Mouse (Mus musculus): ENCODE measurements at regions not wholly inside any gene's neighbourhood (a gene's known extent, or its start where the extent isn't known, plus 50 kb on each side); places are given as distances from the start of the nearest gene placed in this dataset.

DNA sequence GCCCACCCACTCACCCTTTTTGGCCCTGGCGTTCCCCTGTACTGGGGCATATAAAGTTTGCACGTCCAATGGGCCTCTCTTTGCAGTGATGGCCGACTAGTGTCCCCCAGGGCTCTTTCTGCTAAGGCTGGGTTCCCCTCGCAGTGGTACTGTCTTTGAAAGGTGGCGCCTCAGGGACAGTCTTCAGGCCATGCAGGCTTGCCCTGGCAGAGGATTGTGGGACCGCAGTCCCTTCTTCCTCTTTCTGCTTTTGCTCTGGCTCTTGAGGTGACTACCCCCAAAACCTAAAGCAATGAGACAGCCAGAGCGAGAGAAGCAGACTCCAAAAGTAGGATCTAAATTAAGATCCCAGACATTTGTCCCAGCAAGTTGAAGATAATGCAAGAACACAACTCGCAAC lies 93.5 kb upstream of the Tbl1xr1 start:
- no peak overlapping the region for H3K4me3 ChIP-seq (ENCODE audit: control insufficient read depth in 1 of 2, insufficient read depth in 1 of 2, low read depth in 2 of 2, low read length in 2 of 2)
- H3K9me3 ChIP-seq (replicated peaks; ENCODE audit: insufficient read depth, low read length): no peaks in the 10 kb centered on the region
- peak; percentile 61 for DNase-seq (ENCODE audit: low read depth, low spot score)
- H3K9ac ChIP-seq (ENCODE audit: control insufficient read depth, low read depth, low read length, poor library complexity, severe bottlenecking): peak overlapping the region; percentile 18; the same call in 1 of the 2 replicates
- TF ChIP-seq SIN3A (IDR thresholded peaks at IDR 0.05; ENCODE audit: low read length) (no peak), TBP (IDR thresholded peaks at IDR 0.05; ENCODE audit: low read depth, low read length) (no peak), RAD21 (IDR thresholded peaks at IDR 0.05; ENCODE audit: low read depth, low read length) (no peak), KAT2A (conservative IDR thresholded peaks at IDR 0.05; ENCODE audit: low read depth, low read length) (no peak), MAZ (IDR thresholded peaks at IDR 0.05; ENCODE audit: low read depth, low read length) (no peak), HCFC1 (IDR thresholded peaks at IDR 0.05; ENCODE audit: low read depth, low read length) (no peak), NELFE (IDR thresholded peaks at IDR 0.05; ENCODE audit: low read depth, low read length) (no peak), ZNF384 (IDR thresholded peaks at IDR 0.05; ENCODE audit: low read depth, low read length) (no peak), EP300 (IDR thresholded peaks at IDR 0.05; ENCODE audit: low read depth in 1 of 2, low read length in 2 of 2) (no peak), TCF12 (IDR thresholded peaks at IDR 0.05; ENCODE audit: low read depth, low read length) (no peak), MYC (IDR thresholded peaks at IDR 0.05; ENCODE audit: low read depth, low read length) (no peak), MAFK (IDR thresholded peaks at IDR 0.05; ENCODE audit: borderline replicate concordance, low read depth, low read length) (no peak), JUND (IDR thresholded peaks at IDR 0.05; ENCODE audit: low read depth, low read length) (no peak), ZKSCAN1 (IDR thresholded peaks at IDR 0.05; ENCODE audit: low read depth, low read length) (no peak), CHD2 (IDR thresholded peaks at IDR 0.05; ENCODE audit: low read length) (no peak), CHD1 (IDR thresholded peaks at IDR 0.05; ENCODE audit: low read depth, low read length) (no peak)
- peaks cover 2% of the 10 kb centered on the region for H3K79me2 ChIP-seq (ENCODE audit: control insufficient read depth, insufficient read depth, low read length, poor library complexity)
- H3K27me3 ChIP-seq (ENCODE audit: control insufficient read depth in 1 of 2, insufficient read depth in 2 of 2, low read length in 2 of 2): no peaks in the 10 kb centered on the region
- H3K4me1 ChIP-seq (ENCODE audit: control insufficient read depth in 1 of 2, insufficient read depth in 2 of 2, low read length in 2 of 2): peaks cover 6 to 35% of the 10 kb centered on the region in 2 experiments
- H3K36me3 ChIP-seq (ENCODE audit: control insufficient read depth in 1 of 2, insufficient read depth in 2 of 2, low read length in 2 of 2): peaks cover 0 to 45% of the 10 kb centered on the region in 2 experiments; a peak in 2 of 4 replicates
- H3K27ac ChIP-seq (ENCODE audit: control insufficient read depth, low read depth, low read length): 0 out of 2 replicates have a peak overlapping the region, but pooled peaks have one; percentile 25

DNA sequence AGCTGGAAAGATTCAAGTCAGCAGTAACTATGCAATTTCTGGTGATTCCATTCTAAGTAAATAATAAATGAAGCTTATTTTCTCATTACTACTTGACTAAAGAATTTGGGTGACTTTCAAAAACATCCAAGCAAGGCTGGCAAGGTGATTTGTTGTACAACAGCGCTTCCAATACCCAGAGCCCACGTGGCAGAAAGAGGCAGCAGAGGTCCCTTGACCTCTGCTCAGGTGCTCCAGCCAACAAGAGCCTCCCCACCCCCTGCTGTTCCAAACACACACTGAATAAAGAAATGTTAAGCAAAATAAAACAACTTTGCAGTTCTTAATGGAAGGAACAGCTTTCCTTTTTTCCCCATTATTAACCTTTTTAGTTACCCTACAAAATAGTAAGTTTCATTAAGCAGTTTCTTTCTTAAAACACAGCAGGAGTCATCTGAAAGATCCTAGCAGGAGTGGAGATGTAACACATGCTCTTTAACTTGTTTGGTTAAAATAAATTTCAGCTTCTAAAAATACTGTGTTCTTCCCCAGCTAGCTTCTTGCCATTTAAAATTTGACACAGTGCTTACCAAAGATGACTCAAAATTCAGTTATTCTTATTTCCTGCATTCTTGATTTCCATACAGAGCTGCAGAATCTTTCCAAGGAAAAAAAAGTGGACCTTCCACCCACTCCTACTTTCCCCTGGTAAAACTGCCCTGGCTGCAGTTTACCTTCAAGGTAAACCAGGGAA lies 92.3 kb upstream of the Tbl1xr1 start:
- Histone ChIP-seq H3K27ac (ENCODE audit: control insufficient read depth, low read depth, low read length) (no peak overlapping the region; the same call in 1 of the 2 replicates), H3K79me2 (ENCODE audit: control insufficient read depth, insufficient read depth, low read length, poor library complexity) (peaks cover 2% of the 10 kb centered on the region), H3K9ac (ENCODE audit: control insufficient read depth, low read depth, low read length, poor library complexity, severe bottlenecking) (no peak overlapping the region), H3K4me3 (ENCODE audit: control insufficient read depth in 1 of 2, insufficient read depth in 1 of 2, low read depth in 2 of 2, low read length in 2 of 2) (no peak overlapping the region), H3K27me3 (ENCODE audit: control insufficient read depth in 1 of 2, insufficient read depth in 2 of 2, low read length in 2 of 2) (no peaks in the 10 kb centered on the region), H3K4me1 (ENCODE audit: control insufficient read depth in 1 of 2, insufficient read depth in 2 of 2, low read length in 2 of 2) (peaks cover 4 to 38% of the 10 kb centered on the region in 2 experiments), H3K9me3 (replicated peaks; ENCODE audit: insufficient read depth, low read length) (no peaks in the 10 kb centered on the region), H3K36me3 (ENCODE audit: control insufficient read depth in 1 of 2, insufficient read depth in 2 of 2, low read length in 2 of 2) (peaks cover 0 to 46% of the 10 kb centered on the region in 2 experiments; a peak in 2 of 4 replicates)
- TF ChIP-seq MAZ (IDR thresholded peaks at IDR 0.05; ENCODE audit: low read depth, low read length) (no peak), MYC (IDR thresholded peaks at IDR 0.05; ENCODE audit: low read depth, low read length) (no peak), GATA1 (IDR thresholded peaks at IDR 0.05; ENCODE audit: low read depth, low read length) (no peak), POLR2A (IDR thresholded peaks at IDR 0.05; ENCODE audit: control insufficient read depth in 1 of 2, insufficient read depth in 1 of 2, low read depth in 1 of 2, low read length in 2 of 2, poor library complexity in 1 of 2) (no peak), ELF1 (IDR thresholded peaks at IDR 0.05; ENCODE audit: low read depth, low read length) (no peak), EP300 (IDR thresholded peaks at IDR 0.05; ENCODE audit: low read depth in 1 of 2, low read length in 2 of 2) (no peak), UBTF (IDR thresholded peaks at IDR 0.05; ENCODE audit: borderline replicate concordance, insufficient read depth, low read depth, low read length) (no peak), MYB (IDR thresholded peaks at IDR 0.05; ENCODE audit: low read depth, low read length) (no peak), ZMIZ1 (IDR thresholded peaks at IDR 0.05; ENCODE audit: low read depth, low read length) (no peak)
- no peak for DNase-seq (ENCODE audit: low read depth, low spot score)

Measured in MEL (cell line).